Mouse (Mus musculus) small intestine, adult 2 months (tissue): ENCODE measurements at regions not wholly inside any gene's neighbourhood (a gene's known extent, or its start where the extent isn't known, plus 50 kb on each side); places are given as distances from the start of the nearest gene placed in this dataset.

ENCODE experiments used
- H3K27ac ChIP-seq: fragments of 200-500 bp; 2 replicates; pipeline ENCODE4 v1.5.1; 2012; ENCODE audit warnings: low read depth, low read length, control low read depth, inconsistent platforms; ENCODE audit not compliant: insufficient read depth
- H3K27me3 ChIP-seq: fragments of 200-500 bp; 2 replicates; pipeline ENCODE4 v1.6.1; 2012; ENCODE audit warnings: mild to moderate bottlenecking, moderate library complexity, low read length, inconsistent platforms; ENCODE audit not compliant: control insufficient read depth, insufficient read depth
- H3K36me3 ChIP-seq: fragments of 200-500 bp; 2 replicates; pipeline ENCODE4 v1.6.1; 2012; ENCODE audit warnings: mild to moderate bottlenecking, low read length, control low read depth, inconsistent platforms; ENCODE audit not compliant: control insufficient read depth, insufficient read depth
- H3K4me1 ChIP-seq: fragments of 200-500 bp; 2 replicates; pipeline ENCODE4 v1.6.1; 2012; ENCODE audit warnings: low read length, inconsistent platforms, mixed read lengths; ENCODE audit not compliant: control insufficient read depth, insufficient read depth, insufficient read length
- H3K4me3 ChIP-seq: fragments of 200-500 bp; 2 replicates; pipeline ENCODE4 v1.5.1; 2012; ENCODE audit warnings: low read depth, mild to moderate bottlenecking, control low read depth, inconsistent platforms, low read length, moderate library complexity
- CTCF ChIP-seq: fragments of 200-500 bp; IDR thresholded peaks from 2 replicates; pipeline ENCODE4 v1.5.1; 2012; ENCODE audit warnings: low read depth, mild to moderate bottlenecking, control low read depth, inconsistent platforms, low read length, moderate library complexity, mixed read lengths; ENCODE audit not compliant: insufficient replicate concordance, insufficient read length; ENCODE audit errors: extremely low read depth
- POLR2A ChIP-seq: fragments of 200-500 bp; IDR thresholded peaks from 2 replicates; pipeline ENCODE4 v1.6.1; 2012; ENCODE audit warnings: low read depth, mild to moderate bottlenecking, control low read depth, inconsistent platforms, low read length, moderate library complexity
- WGBS: fragments of 180-500 bp; shearing (Covaris S2); methylation state at CpG from one replicate; pipeline ENCODE4 v1.1.7; 2018; 5-methylcytosine and 5-hydroxymethylcytosine counted together

DNA sequence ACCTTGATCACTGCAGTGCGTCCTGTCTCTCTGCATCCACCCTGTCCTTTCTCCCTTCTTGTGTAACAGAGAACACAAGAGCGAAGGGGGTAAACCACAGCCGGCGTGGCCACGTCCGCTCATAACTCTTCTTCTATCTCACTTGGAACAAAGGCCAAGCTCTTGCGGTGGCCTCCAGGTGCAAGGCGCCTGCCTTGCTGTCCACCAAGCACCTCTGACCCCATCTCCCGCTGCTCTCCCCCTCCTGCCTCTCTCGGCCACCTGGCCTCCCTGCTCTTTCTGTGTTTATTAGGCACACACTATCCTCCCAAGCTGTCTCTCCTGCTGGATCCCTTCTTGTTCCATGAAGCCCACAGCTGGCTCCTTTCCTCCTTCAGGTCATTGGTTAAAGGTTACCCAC, 71.3 kb downstream of the Ccdc54 start:
- Histone ChIP-seq H3K36me3 (no peaks in the 10 kb centered on the region), H3K4me1 (no peaks in the 10 kb centered on the region), H3K27ac (no peak overlapping the region), H3K4me3 (no peak overlapping the region), H3K27me3 (no peaks in the 10 kb centered on the region)
- TF ChIP-seq POLR2A (no peak), CTCF (no peak)
- 49% methylated on average over 10 of the region's 10 CpGs for WGBS

DNA sequence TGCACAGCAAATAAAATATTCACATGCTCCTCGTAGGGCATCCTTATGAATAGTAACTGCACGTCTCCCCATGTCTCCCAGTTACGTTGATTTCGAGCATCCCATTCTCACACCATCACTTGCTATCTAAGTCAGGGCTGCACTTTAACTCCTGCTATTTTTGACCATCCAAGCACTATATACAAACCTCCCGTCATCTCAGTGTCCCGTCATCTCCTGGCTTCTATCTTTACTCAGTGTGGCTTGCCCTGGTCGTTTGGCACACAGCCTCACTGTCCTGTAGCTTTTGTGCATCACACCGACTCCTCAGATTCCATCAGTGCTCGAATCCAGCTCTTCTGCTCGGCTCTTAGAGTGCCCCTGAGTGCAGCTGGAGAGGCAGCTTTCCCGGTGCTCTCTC, 74.4 kb downstream of the Ccdc54 start:
- Histone ChIP-seq H3K4me1 (no peaks in the 10 kb centered on the region), H3K27me3 (no peaks in the 10 kb centered on the region), H3K27ac (no peak overlapping the region), H3K36me3 (no peaks in the 10 kb centered on the region), H3K4me3 (no peak overlapping the region)
- TF ChIP-seq CTCF (no peak), POLR2A (no peak)
- 76% methylated on average over 11 of the region's 11 CpGs for WGBS

DNA sequence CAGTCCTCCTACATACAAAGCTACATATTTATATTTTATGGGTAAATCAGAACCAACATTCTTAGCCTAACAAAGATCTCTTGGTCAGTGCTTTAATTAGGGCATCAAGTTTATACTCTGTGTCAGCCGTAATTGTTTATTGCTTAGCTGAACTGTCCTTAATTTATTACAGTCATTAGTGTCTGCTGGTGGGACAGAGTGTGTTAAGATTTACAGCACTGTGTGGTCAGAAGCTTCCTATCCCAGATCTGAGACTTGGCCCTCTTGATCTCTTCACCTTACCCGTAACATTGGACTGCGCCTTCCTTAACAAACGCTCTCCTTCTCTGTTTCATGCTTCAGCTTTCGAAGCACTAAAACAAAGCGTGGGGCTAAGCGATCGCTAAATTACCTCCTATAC, 75.9 kb downstream of the Ccdc54 start:
- Histone ChIP-seq H3K27me3 (no peaks in the 10 kb centered on the region), H3K4me3 (no peak overlapping the region), H3K27ac (no peak overlapping the region), H3K4me1 (no peaks in the 10 kb centered on the region), H3K36me3 (no peaks in the 10 kb centered on the region)
- WGBS: 79% methylated on average over 8 of the region's 8 CpGs
- TF ChIP-seq POLR2A (no peak), CTCF (no peak)

DNA sequence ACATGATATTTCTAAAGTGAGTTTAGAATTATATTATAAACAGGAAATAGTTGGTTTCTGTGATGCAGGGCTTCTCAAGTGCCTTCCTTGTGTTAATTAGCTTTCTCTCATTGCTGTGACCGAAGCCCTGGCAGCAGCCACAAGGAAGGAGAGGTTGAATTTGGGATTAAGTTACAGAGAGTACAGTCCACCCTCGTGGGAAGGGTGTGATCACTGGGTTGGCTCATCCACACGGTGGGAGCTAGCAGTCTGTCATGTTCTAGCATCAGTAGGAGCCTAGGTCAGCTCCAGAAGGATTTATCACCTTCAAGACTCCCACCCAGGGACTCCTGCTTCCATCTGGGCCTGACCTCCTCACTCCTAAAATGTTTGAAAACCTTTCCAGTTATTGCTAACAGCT, 78.9 kb downstream of the Ccdc54 start:
- H3K27ac ChIP-seq: no peak overlapping the region
- H3K4me3 ChIP-seq: no peak overlapping the region
- H3K4me1 ChIP-seq: no peaks in the 10 kb centered on the region
- 35% methylated on average over 3 of the region's 3 CpGs for WGBS
- no peak for TF ChIP-seq CTCF
- TF ChIP-seq POLR2A: no peak
- no peaks in the 10 kb centered on the region for H3K27me3 ChIP-seq
- H3K36me3 ChIP-seq: no peaks in the 10 kb centered on the region

DNA sequence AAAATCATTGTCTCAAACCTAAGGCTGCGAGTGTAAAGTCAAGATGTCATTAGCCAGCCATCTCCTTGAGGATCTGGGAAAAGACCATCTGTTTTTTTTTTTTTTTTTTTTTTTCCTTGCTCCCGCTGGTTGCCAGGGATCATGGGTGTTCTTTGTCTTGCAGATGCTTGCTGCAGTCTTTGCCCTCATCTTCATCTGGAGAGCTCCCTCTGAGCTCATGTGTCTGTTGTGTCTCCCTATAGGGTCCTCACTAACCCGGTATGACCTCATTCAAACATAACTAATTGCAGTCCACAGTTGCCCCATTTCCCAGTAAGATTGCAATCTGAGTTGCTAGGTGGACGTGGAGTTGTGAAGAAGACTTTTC, 77.3 kb upstream of the Bbx start:
- H3K4me1 ChIP-seq: no peaks in the 10 kb centered on the region
- no peak overlapping the region for H3K4me3 ChIP-seq
- H3K27ac ChIP-seq: no peak overlapping the region
- H3K36me3 ChIP-seq: no peaks in the 10 kb centered on the region
- H3K27me3 ChIP-seq: no peaks in the 10 kb centered on the region
- WGBS: 47% methylated on average over 4 of the region's 4 CpGs
- no peak for TF ChIP-seq CTCF
- TF ChIP-seq POLR2A: no peak

DNA sequence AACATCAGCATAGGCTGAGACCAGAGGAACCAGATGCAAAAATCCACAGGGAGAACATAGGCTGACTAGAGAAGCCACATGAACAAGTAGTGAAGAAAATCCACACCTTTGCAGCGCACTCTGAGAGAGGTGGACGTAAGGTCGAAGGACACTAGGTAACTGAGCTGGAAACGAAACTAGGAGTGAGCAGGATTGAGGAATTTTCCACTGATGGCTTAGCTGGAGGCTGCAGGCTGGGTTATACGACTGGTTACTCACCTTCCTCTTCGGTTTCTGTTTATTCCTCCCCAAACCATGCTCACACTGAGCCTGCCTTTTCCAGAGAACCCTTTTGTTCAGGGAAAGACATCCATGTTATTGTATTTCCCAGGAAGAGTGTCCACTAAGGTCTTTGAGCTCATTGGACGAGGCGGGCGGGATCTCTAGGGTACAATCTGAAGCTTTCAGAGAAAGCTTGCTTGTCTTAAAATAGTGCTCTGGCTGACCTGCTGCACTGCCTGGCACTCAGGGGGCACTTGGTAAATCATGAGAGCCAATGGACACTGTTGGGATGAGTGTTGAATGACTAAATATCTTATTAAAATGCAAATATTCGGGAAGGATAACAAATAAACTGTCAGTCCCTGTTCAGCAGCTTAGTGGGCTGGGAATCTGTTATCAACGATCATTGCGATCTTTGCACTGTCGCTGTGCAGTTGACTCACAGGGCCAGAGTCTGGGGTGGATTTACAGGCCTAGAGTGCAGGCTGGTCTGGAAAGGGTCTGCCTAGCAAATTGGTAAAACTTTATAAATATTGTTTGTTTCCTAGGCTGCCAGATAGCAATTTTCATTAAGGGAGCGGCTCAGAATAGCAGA, 76.7 kb upstream of the Bbx start:
- WGBS: 33% methylated on average over 14 of the region's 14 CpGs
- no peaks in the 10 kb centered on the region for H3K27me3 ChIP-seq
- H3K27ac ChIP-seq: no peak overlapping the region
- no peaks in the 10 kb centered on the region for H3K4me1 ChIP-seq
- TF ChIP-seq POLR2A: no peak
- no peak for TF ChIP-seq CTCF
- no peaks in the 10 kb centered on the region for H3K36me3 ChIP-seq
- no peak overlapping the region; the same call in 1 of the 2 replicates for H3K4me3 ChIP-seq

DNA sequence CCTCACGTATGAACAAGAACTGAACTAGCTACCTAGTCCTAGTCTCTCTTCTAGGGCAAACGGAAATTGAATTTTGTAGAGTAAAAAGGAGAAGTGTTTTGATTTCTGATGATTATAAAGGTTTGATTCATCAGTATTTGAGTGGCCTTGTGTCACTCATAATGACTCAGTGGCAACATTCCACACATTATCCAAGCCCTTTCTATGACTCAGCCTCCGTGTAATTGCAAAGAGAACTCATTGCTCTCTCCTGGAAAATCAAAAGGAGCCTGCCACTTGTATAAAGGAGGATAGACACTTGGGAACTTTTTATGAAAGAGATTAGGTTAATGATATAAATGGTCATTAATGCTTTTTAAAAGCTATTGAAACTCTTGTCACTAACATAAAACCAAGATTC, 72.4 kb upstream of the Bbx start:
- no peak overlapping the region for H3K27ac ChIP-seq
- no peaks in the 10 kb centered on the region for H3K27me3 ChIP-seq
- H3K4me3 ChIP-seq: no peak overlapping the region
- no peak for TF ChIP-seq CTCF
- no peak for TF ChIP-seq POLR2A
- WGBS: 60% methylated on average over 3 of the region's 3 CpGs
- H3K4me1 ChIP-seq: no peaks in the 10 kb centered on the region
- H3K36me3 ChIP-seq: no peaks in the 10 kb centered on the region
